Mouse (Mus musculus) C2C12 (cell line): ENCODE results near the gene Tsr1.

Source experiments
- CEBPB ChIP-seq: IDR thresholded peaks from one replicate; pipeline ENCODE4 v1.6.1; 2011; ENCODE audit warnings: low read depth, mild to moderate bottlenecking, control low read depth, moderate library complexity
- CTCF ChIP-seq: IDR thresholded peaks from one replicate; pipeline ENCODE4 v1.5.1; 2011; ENCODE audit not compliant: control insufficient read depth, insufficient read depth, insufficient read length
- FOSL1 ChIP-seq: IDR thresholded peaks from one replicate; pipeline ENCODE4 v1.8.0; 2011; ENCODE audit warnings: mild to moderate bottlenecking, low read length; ENCODE audit not compliant: poor library complexity, insufficient read depth, severe bottlenecking
- MAX ChIP-seq: IDR thresholded peaks from one replicate; pipeline ENCODE4 v1.6.1; 2011; ENCODE audit warnings: mild to moderate bottlenecking, control low read depth
- MYOD1 ChIP-seq: IDR thresholded peaks from one replicate; pipeline ENCODE4 v1.6.1; 2011; ENCODE audit warnings: low read depth; ENCODE audit not compliant: control insufficient read depth, insufficient read length
- MYOG ChIP-seq: IDR thresholded peaks from one replicate; pipeline ENCODE4 v1.6.1; 2011; ENCODE audit not compliant: control insufficient read depth, insufficient read length; ENCODE audit errors: extremely low read depth
- USF1 ChIP-seq: IDR thresholded peaks from one replicate; pipeline ENCODE4 v1.6.1; 2011; ENCODE audit warnings: low read depth, mild to moderate bottlenecking, control low read depth, moderate library complexity

DNA sequence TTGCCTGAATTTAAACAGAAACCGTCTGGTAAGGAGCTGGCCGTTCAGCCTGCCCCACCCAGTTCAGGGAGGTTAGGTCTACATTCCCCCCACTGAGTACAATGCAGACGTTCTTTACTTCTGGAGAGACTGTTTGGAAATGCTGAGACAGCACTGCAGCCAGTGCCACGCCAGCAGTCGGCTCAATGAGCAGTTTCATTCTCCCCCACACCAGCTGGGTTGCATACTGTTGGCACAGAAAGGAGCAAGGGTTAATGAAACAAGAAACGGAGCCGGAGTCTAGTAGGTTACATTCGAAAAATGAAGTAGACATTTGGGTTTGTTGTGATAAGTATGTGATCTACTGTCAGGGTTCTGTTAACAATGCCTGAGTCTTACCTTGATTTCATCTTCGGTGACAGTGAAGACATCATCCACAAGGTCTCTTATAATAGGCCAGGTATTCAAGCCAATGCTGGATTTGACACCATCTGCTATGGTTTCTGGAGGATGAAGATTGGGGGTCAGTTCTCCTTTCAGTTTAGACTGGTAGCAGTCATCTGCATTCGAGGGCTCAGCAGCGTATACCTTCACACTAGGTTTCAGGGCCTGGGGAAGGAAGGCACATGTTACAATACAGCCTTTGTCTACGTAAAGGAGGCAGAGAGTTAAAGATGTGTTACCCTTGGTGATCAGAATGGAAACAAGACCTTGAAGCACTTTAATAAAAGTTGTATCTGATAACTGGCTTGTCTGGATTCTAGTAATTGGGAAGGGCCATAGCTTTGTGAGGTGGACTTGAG is 10.9 kb downstream of the Tsr1 start:
- no peak for TF ChIP-seq CTCF
- TF ChIP-seq USF1 = no peak
- TF ChIP-seq MAX = no peak
- no peak for TF ChIP-seq MYOG
- TF ChIP-seq CEBPB = no peak
- TF ChIP-seq MYOD1 = no peak
- TF ChIP-seq FOSL1 = no peak
